Mouse (Mus musculus) C2C12 (cell line): ENCODE measurements around the gene Commd8.

Experiments used
- CEBPB ChIP-seq: IDR thresholded peaks from one replicate; pipeline ENCODE4 v1.6.1; 2011; ENCODE audit warnings: low read depth, mild to moderate bottlenecking, control low read depth, moderate library complexity
- CTCF ChIP-seq: IDR thresholded peaks from one replicate; pipeline ENCODE4 v1.5.1; 2011; ENCODE audit not compliant: control insufficient read depth, insufficient read depth, insufficient read length
- MAX ChIP-seq: IDR thresholded peaks from one replicate; pipeline ENCODE4 v1.6.1; 2011; ENCODE audit warnings: mild to moderate bottlenecking, control low read depth
- MYOD1 ChIP-seq: IDR thresholded peaks from one replicate; pipeline ENCODE4 v1.6.1; 2011; ENCODE audit warnings: low read depth; ENCODE audit not compliant: control insufficient read depth, insufficient read length
- MYOG ChIP-seq: IDR thresholded peaks from one replicate; pipeline ENCODE4 v1.6.1; 2011; ENCODE audit not compliant: control insufficient read depth, insufficient read length; ENCODE audit errors: extremely low read depth
- USF1 ChIP-seq: IDR thresholded peaks from one replicate; pipeline ENCODE4 v1.6.1; 2011; ENCODE audit warnings: low read depth, mild to moderate bottlenecking, control low read depth, moderate library complexity

- TF ChIP-seq CEBPB (no peak), USF1 (no peak), MYOG (no peak), CTCF (no peak), MYOD1 (no peak), MAX (no peak)
Measured at GRCm38 (mm10) chr5:72183929-72184328, 15.9 kb upstream of the Commd8 start.
